Mouse (Mus musculus): ENCODE data around the gene Fkbp8. TPM values are rescaled to one million over a fixed set of nuclear protein-coding genes. Genes with fewer than 3 reads are reported as not detected.
A peak's percentile ranks its signal among the peaks of the same experiment; 100 is the strongest.

The Fkbp8 gene
- polyA plus RNA-seq, 1 experiment from 2014 or later: 360 TPM

DNA sequence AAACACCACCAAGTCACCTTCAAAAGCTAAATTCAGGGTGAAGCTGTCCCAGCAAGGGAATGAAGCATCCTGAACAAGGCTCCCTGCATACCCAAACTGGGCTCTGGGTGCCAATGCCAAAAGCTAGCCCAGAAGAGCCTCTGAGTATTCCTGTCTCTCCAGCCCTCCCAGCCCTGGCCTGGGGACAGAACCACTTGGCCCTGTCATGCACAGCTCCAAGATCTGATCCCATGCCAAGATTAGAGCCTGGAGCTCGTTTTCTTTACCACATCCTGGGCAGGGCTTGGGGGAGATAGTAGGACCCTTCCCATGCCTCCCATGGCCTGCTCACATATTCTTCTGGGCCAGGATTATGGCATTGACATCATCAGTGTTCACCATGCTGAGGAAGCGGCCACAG lies 7.9 kb upstream of the Fkbp8 start:
- H3K27me3 ChIP-seq (ENCODE audit: insufficient read depth, poor library complexity, severe bottlenecking): no peaks in the 10 kb centered on the region
- peaks cover 49% of the 10 kb centered on the region for H3K36me3 ChIP-seq
- H3K9me3 ChIP-seq: no peaks in the 10 kb centered on the region
- no peak overlapping the region for H3K27ac ChIP-seq
- H3K4me1 ChIP-seq (replicated peaks): peaks cover 17% of the 10 kb centered on the region
- WGBS: 74% methylated on average over 2 of the region's 2 CpGs
- DNase-seq (ENCODE audit: low spot score): no peak
- H3K4me3 ChIP-seq: 0 out of 2 replicates have a peak overlapping the region, but pooled peaks have one; percentile 4

DNA sequence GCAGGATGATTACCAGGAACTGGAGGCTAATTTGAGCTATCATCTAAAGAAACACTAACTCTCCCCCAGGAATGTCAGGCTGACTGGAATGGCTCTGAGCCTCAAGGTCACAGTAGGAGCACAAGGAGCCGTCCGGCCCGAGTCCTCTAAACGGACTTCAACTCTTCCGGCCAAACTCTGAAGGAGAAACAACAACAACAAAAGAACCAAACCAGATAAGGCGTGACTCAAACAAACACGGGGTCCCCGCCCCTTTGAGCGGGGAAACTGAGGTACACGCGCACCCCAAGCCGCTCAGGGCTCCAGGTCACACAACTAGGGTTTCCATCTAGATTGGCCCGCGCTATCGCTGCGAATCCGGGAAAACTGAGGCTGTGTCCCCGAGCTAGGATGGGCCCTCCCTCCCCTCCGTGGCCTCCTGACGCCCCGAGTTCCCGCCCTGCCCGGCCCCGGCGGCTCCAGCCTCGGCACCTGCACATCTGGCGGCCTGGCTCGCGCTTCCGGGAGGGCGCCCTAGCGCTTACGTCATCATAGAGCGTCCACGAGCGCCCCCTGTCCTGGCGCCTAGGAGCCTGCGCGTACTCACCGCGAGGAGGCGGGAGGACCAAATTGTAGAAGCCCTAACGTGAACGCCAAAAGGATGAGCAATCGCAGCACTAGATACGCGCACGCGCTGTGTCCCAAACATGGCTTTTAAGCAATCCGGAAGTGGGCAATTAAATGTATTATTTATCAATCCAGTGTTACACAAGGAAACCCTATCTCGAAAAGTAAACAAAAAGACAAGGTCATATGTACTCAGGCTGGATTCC lies 4.7 kb upstream of the Fkbp8 start:
- H3K4me1 ChIP-seq (replicated peaks): peaks cover 30% of the 10 kb centered on the region
- H3K9me3 ChIP-seq: no peaks in the 10 kb centered on the region
- under 1% methylated on average over 51 of the region's 51 CpGs for WGBS
- H3K27me3 ChIP-seq (ENCODE audit: insufficient read depth, poor library complexity, severe bottlenecking): no peaks in the 10 kb centered on the region
- peaks cover 22% of the 10 kb centered on the region for H3K36me3 ChIP-seq
- peak; percentile 95 for DNase-seq (ENCODE audit: low spot score)
- peak overlapping the region; percentile 68 for H3K4me3 ChIP-seq
- peak overlapping the region; percentile 87 for H3K27ac ChIP-seq

DNA sequence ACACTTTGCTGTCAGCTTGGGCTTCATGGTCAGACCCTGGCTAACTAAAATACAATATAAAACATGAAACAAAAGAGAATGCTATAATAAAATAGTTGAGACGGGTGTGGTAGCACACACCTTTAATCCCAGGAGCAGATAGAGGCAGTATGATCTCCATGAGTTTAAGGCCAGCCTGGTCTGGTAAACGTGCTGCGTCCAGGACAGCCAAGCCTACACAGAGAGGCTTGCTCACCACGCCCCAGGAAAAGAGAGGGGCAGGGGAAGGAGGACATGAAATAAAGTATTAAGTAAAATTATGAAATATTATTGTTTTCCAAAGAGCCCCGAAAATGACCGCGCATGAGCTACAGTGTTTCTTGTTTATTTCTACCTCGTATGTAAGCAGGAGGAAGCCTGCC lies 413 bp upstream of the Fkbp8 start:
- Histone ChIP-seq H3K4me3 (peak overlapping the region; percentile 87), H3K27ac (peak overlapping the region; percentile 99), H3K9me3 (no peaks in the 10 kb centered on the region), H3K36me3 (peaks cover 29% of the 10 kb centered on the region), H3K27me3 (ENCODE audit: insufficient read depth, poor library complexity, severe bottlenecking) (no peaks in the 10 kb centered on the region), H3K4me1 (replicated peaks) (peaks cover 45% of the 10 kb centered on the region)
- 4% methylated on average over 8 of the region's 8 CpGs for WGBS
- DNase-seq (ENCODE audit: low spot score): no peak

DNA sequence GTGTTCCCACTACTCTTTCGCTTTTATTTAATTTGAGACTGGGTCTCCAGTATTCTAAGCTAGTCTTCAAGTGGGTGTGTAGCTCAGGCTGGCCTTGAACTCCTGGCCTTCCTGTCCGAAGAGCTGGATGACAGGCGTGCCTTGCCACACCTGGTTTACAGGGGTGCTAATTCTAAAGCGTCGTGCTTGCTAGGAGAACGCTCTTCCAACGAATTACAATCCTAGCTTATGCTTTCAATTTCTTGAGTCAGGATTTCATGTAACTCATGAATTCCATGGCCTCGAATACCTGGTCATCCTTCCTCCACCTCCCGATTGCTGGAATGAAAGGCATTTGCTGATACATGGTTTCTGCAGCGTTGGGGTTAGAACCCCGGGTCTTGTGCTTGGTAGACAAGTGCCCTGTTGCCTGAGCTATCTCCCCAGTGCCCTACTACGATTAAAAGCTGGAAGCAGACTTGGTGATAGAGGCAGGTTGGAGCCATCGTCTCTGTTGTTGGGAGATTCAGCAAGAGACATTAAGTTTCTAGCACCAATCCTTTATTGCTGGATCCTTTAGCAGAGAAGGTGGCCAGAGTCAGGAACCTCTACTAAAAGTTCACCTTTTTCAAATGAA lies 766 bp downstream of the Fkbp8 start:
- Histone ChIP-seq H3K27me3 (ENCODE audit: insufficient read depth, poor library complexity, severe bottlenecking) (no peaks in the 10 kb centered on the region), H3K9me3 (no peaks in the 10 kb centered on the region), H3K27ac (peak overlapping the region; percentile 99), H3K36me3 (peaks cover 41% of the 10 kb centered on the region), H3K4me1 (replicated peaks) (peaks cover 39% of the 10 kb centered on the region), H3K4me3 (peak overlapping the region; percentile 87)
- 38% methylated on average over 13 of the region's 13 CpGs for WGBS
- DNase-seq (ENCODE audit: low spot score): no peak

DNA sequence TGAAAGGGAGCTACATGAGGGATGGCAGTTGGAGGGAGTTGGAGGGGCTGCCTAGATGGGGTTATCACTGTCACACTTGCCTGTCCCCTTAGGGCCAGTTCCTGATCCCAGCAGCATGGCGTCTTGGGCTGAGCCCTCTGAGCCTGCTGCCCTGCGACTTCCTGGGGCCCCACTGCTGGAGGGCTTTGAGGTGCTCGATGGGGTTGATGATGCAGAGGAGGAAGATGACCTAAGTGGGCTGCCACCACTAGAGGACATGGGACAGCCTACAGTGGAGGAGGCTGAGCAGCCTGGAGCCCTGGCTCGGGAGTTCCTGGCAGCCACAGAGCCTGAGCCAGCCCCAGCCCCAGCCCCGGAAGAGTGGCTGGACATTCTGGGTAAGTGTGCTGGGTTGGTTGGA lies 1.8 kb downstream of the Fkbp8 start:
- WGBS: 89% methylated on average over 5 of the region's 5 CpGs
- H3K27me3 ChIP-seq (ENCODE audit: insufficient read depth, poor library complexity, severe bottlenecking): no peaks in the 10 kb centered on the region
- H3K4me1 ChIP-seq (replicated peaks): peaks cover 35% of the 10 kb centered on the region
- H3K36me3 ChIP-seq: peaks cover 51% of the 10 kb centered on the region
- peak overlapping the region; percentile 19; the same call in 1 of the 2 replicates for H3K4me3 ChIP-seq
- DNase-seq (ENCODE audit: low spot score): no peak
- no peaks in the 10 kb centered on the region for H3K9me3 ChIP-seq
- no peak overlapping the region for H3K27ac ChIP-seq

DNA sequence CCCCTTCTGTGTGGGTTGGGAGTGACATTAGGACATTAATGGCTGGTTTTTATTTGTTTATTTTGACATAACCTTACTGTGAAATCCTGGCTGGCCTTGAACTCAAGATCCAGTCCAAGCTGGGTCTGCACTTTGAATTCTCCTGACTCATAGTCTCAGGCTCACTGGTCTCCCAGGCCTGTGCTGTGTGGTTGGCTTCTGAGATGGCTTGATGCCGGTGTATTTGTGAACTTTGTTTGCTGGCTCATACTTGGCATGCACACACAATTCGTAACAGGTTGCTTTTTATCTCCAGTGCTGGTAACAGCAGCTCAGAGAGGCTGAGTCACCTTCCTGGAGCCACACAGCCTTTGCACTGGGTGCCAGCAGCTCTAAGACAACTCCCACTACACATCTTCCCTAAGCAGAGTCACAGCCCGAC lies 2.2 kb downstream of the Fkbp8 start:
- Histone ChIP-seq H3K27ac (no peak overlapping the region), H3K36me3 (peaks cover 56% of the 10 kb centered on the region), H3K27me3 (ENCODE audit: insufficient read depth, poor library complexity, severe bottlenecking) (no peaks in the 10 kb centered on the region), H3K9me3 (no peaks in the 10 kb centered on the region), H3K4me1 (replicated peaks) (peaks cover 35% of the 10 kb centered on the region), H3K4me3 (no peak overlapping the region)
- 95% methylated on average over 3 of the region's 3 CpGs for WGBS
- DNase-seq (ENCODE audit: low spot score): no peak

DNA sequence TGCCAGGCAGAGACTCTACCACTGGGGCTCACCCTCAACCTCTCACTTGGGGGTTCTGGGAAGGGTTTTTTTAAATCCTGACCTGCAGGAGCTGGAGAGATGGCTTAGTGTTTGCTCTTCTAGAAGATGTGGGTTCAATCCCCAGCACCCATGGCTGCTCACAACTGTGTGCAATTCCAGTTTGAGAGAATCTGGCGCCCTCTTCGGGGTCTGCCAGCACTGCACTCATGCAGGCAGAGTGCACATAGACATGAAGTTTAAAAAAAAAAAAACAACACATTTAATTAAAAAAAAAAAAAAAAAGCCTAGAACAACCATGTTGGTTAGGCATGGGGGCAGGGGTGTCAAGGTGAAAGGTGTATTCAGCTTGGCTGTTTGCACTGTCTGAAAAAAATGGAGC lies 2.8 kb downstream of the Fkbp8 start:
- no peak for DNase-seq (ENCODE audit: low spot score)
- 85% methylated on average over 2 of the region's 2 CpGs for WGBS
- H3K9me3 ChIP-seq: no peaks in the 10 kb centered on the region
- peaks cover 35% of the 10 kb centered on the region for H3K4me1 ChIP-seq (replicated peaks)
- no peaks in the 10 kb centered on the region for H3K27me3 ChIP-seq (ENCODE audit: insufficient read depth, poor library complexity, severe bottlenecking)
- H3K36me3 ChIP-seq: peaks cover 61% of the 10 kb centered on the region
- H3K4me3 ChIP-seq: no peak overlapping the region
- no peak overlapping the region for H3K27ac ChIP-seq

DNA sequence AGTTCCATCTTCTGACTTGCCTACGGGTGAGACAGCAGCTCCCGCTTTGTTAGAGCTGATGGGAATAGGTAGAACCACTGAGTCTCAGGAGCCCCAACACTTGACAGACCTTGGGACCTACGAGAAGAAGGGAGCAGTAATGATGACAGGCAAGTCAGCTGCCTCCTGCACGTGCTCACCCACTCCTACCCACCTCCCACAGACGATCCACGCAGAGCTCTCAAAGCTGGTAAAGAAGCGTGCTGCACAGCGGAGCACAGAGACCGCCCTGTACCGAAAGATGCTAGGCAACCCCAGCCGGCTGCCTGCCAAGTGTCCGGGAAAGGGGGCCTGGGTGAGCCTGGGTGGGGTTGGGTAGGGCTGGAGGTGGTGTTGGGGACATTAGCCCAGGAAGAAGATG lies 6.8 kb downstream of the Fkbp8 start:
- 92% methylated on average over 12 of the region's 12 CpGs for WGBS
- H3K9me3 ChIP-seq: no peaks in the 10 kb centered on the region
- no peak overlapping the region for H3K4me3 ChIP-seq
- no peak overlapping the region for H3K27ac ChIP-seq
- peaks cover 84% of the 10 kb centered on the region for H3K36me3 ChIP-seq
- no peaks in the 10 kb centered on the region for H3K27me3 ChIP-seq (ENCODE audit: insufficient read depth, poor library complexity, severe bottlenecking)
- H3K4me1 ChIP-seq (replicated peaks): peaks cover 20% of the 10 kb centered on the region
- no peak for DNase-seq (ENCODE audit: low spot score)

DNA sequence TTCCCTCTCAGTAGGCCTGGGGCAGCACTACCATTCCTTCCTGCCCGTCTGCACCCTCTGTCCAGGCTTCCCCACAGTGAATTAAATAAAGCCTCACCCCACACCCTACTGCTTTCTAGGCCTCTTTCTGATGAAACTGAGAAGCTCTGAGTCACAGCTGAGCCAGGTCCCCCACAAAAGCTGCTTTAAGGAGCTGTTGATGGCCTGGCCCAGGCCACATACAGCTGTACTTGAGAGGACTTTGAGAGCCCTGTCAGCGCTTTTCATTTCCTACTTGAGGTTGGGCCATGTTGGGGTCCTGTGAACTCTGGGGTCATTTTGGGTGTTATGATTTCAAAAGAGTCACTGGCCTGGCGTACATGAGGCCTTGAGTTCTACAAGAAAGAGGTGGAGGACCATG lies 7.7 kb downstream of the Fkbp8 start:
- Histone ChIP-seq H3K27ac (no peak overlapping the region), H3K4me3 (no peak overlapping the region), H3K4me1 (replicated peaks) (peaks cover 22% of the 10 kb centered on the region), H3K9me3 (no peaks in the 10 kb centered on the region), H3K36me3 (peaks cover 75% of the 10 kb centered on the region), H3K27me3 (ENCODE audit: insufficient read depth, poor library complexity, severe bottlenecking) (no peaks in the 10 kb centered on the region)
- DNase-seq (ENCODE audit: low spot score): no peak
- WGBS: 95% methylated on average over 3 of the region's 3 CpGs

DNA sequence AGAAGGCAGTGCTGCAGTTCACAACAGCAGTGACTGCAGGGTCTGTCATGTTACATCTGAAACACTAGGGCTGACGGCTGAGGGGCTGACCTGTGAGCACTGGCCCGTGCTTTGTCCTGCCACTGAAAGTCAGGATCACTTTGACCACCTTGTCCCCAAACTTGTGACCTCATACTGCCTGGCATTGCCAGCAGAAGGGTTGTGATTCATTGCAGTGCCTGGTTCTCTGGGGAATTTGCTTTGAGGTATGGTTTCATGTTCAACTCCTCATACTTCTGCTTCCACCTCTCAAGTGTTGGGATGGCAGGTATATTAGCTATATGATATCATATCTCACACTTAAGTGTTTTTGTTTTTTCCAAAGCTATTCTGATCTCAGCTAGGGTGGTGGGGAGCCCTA lies 8.2 kb downstream of the Fkbp8 start:
- no peaks in the 10 kb centered on the region for H3K27me3 ChIP-seq (ENCODE audit: insufficient read depth, poor library complexity, severe bottlenecking)
- no peaks in the 10 kb centered on the region for H3K9me3 ChIP-seq
- DNase-seq (ENCODE audit: low spot score): no peak
- peaks cover 70% of the 10 kb centered on the region for H3K36me3 ChIP-seq
- H3K27ac ChIP-seq: no peak overlapping the region
- H3K4me3 ChIP-seq: no peak overlapping the region
- H3K4me1 ChIP-seq (replicated peaks): peaks cover 27% of the 10 kb centered on the region
- WGBS: 88% methylated on average over 2 of the region's 2 CpGs

DNA sequence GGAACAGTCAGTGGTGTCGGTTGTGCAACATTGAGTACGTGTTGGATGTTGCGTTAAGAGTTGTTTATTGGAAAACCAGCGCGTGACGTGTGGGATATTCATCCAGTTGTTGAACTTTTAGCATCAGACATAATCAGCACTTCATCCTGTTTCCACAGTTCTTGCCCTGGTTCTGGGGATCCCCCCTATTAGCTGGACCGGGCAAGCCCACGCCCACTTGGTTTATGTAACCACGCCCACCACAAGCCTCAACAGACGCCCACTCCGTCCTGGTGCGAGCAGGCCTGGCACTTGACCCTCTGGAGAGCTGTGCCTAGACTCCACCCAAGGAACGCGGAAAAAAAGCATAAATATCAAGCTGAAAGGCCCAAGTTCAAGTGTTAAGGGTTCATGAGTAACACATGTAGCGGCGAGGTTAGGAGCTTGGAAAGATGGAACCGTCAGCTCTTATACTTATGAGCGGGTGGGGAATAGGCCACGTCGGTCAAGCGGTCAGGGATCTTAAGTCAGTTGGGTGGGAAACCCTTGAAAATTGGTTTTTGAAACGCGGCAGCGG lies 10.6 kb downstream of the Fkbp8 start:
- peak overlapping the region; percentile 74 for H3K4me3 ChIP-seq
- 14% methylated on average over 24 of the region's 24 CpGs for WGBS
- H3K9me3 ChIP-seq: no peaks in the 10 kb centered on the region
- no peaks in the 10 kb centered on the region for H3K27me3 ChIP-seq (ENCODE audit: insufficient read depth, poor library complexity, severe bottlenecking)
- peak; percentile 58 for DNase-seq (ENCODE audit: low spot score)
- peak overlapping the region; percentile 93 for H3K27ac ChIP-seq
- H3K4me1 ChIP-seq (replicated peaks): peaks cover 35% of the 10 kb centered on the region
- H3K36me3 ChIP-seq: peaks cover 46% of the 10 kb centered on the region

DNA sequence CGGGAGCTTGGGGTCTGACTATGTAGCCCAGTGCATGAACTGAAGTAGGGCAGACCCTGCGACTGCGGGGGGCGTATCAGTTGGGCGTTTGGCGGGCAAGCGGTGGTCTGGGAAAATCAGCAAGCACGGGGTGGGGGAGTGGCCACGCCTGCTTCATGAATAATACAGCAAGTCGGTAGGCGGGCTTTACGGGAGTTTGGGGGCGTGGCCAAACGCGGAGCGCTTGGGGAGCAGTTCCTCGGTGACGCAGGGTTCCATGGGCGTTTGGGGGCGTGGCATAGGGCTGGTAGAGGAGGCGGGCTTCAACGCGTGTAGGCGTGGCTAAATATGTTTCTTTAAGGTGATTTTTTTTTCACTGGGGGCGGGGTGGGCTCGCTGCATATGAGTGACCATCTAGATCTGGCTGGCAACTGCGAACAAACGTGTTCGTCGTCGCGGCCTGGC lies 11.1 kb downstream of the Fkbp8 start:
- Histone ChIP-seq H3K27ac (peak overlapping the region; percentile 93), H3K9me3 (no peaks in the 10 kb centered on the region), H3K36me3 (peaks cover 41% of the 10 kb centered on the region), H3K27me3 (ENCODE audit: insufficient read depth, poor library complexity, severe bottlenecking) (no peaks in the 10 kb centered on the region), H3K4me3 (peak overlapping the region; percentile 74), H3K4me1 (replicated peaks) (peaks cover 41% of the 10 kb centered on the region)
- DNase-seq (ENCODE audit: low spot score): peak; percentile 100
- under 1% methylated on average over 32 of the region's 32 CpGs for WGBS
